Mouse (Mus musculus) liver, embryonic 14.5 days (tissue): ENCODE results near the gene Rexo4. TPM values are rescaled to one million over a fixed set of nuclear protein-coding genes. Genes with fewer than 3 reads are reported as not detected.

Experiments
- ATAC-seq: fragments of 200-750 bp; cut with Nextera tagmentation; 2 replicates; pipeline ENCODE4 v1.8.0; 2017; ENCODE audit warnings: moderate number of reproducible peaks, mild to moderate bottlenecking, moderate library complexity; ENCODE audit not compliant: insufficient read depth
- DNase-seq, 3 experiments: peaks; one replicate each; pipeline ENCODE4 v3.0.0-alpha.2; 2012 to 2013; ENCODE audit warnings: low read depth in 3 of 3, low spot score in 3 of 3
- H3K27ac ChIP-seq: fragments of 300-500 bp; sonication (generic); 2 replicates; pipeline ENCODE4 v1.5.1; 2014; ENCODE audit warnings: moderate library complexity, mild to moderate bottlenecking, control low read depth, inconsistent platforms
- H3K27me3 ChIP-seq: fragments of 300-500 bp; sonication (generic); 2 replicates; pipeline ENCODE4 v1.6.1; 2014; ENCODE audit warnings: mild to moderate bottlenecking, low read length, moderate library complexity; ENCODE audit not compliant: control insufficient read depth, insufficient read depth
- H3K36me3 ChIP-seq: fragments of 300-500 bp; sonication (generic); replicated peaks from 2 replicates; pipeline ENCODE4 v1.6.1; 2014; ENCODE audit warnings: low read depth; ENCODE audit not compliant: control insufficient read depth, insufficient read depth
- H3K4me1 ChIP-seq, 2 experiments: fragments of 200-500 bp in 1 of 2; fragments of 300-500 bp in 1 of 2; sonication (generic) in 1 of 2; replicated peaks; 2 replicates each; pipeline ENCODE4 v1.6.1; 2012 to 2014; ENCODE audit warnings: antibody characterized with exemption in 1 of 2, inconsistent platforms in 1 of 2, low read length in 1 of 2; ENCODE audit not compliant: control insufficient read depth in 2 of 2, insufficient read depth in 2 of 2
- H3K4me2 ChIP-seq: fragments of 300-500 bp; sonication (generic); 2 replicates; pipeline ENCODE4 v1.6.1; 2014; ENCODE audit warnings: low read depth, mild to moderate bottlenecking, control low read depth, moderate library complexity
- H3K4me3 ChIP-seq, 2 experiments: fragments of 200-500 bp in 1 of 2; fragments of 300-500 bp in 1 of 2; sonication (generic) in 1 of 2; 2 replicates each; pipeline ENCODE4 v1.5.1; 2012 to 2014; ENCODE audit warnings: low read depth in 2 of 2, low read length in 2 of 2, mild to moderate bottlenecking in 2 of 2, control low read depth in 1 of 2, inconsistent platforms in 1 of 2, moderate library complexity in 1 of 2; ENCODE audit not compliant: insufficient read depth in 1 of 2
- H3K9ac ChIP-seq: fragments of 300-500 bp; sonication (generic); replicated peaks from 2 replicates; pipeline ENCODE4 v1.6.1; 2014; ENCODE audit warnings: mild to moderate bottlenecking, control low read depth, moderate library complexity
- H3K9me3 ChIP-seq: fragments of 300-500 bp; sonication (generic); 2 replicates; pipeline ENCODE4 v1.6.1; 2016; ENCODE audit warnings: low read length, mixed read lengths; ENCODE audit not compliant: control insufficient read depth
- CTCF ChIP-seq: IDR thresholded peaks from 2 replicates; pipeline ENCODE4 v1.5.1; 2016; ENCODE audit warnings: antibody characterized with exemption, low read depth, control low read depth
- EP300 ChIP-seq: IDR thresholded peaks from 2 replicates; pipeline ENCODE4 v1.6.1; 2016; ENCODE audit warnings: antibody characterized with exemption, low read depth
- WGBS: fragments of 180-500 bp; shearing (Covaris S2); extraction: QIAGEN DNeasy Blood & Tissue Kit; methylation state at CpG from one replicate; pipeline ENCODE4 v1.1.7; 2014; ENCODE audit not compliant: insufficient replicate concordance; 5-methylcytosine and 5-hydroxymethylcytosine counted together
- polyA plus RNA-seq, 2 experiments: library from polyadenylated mRNA; depleted of rRNA in 1 of 2; stranded (reverse) in 1 of 2; unstranded in 1 of 2; fragments of >200 nt; fragmentation: Nextera tagmentation in 1 of 2; extraction: Ambion mirVana in 1 of 2; gene quantifications; 2 replicates each; pipeline versions ENCODE4 v1.2.1 to v1.2.3; 2012 to 2014

The Rexo4 gene
- polyA plus RNA-seq, 2 experiments: 18.0 to 18.6 TPM

DNA sequence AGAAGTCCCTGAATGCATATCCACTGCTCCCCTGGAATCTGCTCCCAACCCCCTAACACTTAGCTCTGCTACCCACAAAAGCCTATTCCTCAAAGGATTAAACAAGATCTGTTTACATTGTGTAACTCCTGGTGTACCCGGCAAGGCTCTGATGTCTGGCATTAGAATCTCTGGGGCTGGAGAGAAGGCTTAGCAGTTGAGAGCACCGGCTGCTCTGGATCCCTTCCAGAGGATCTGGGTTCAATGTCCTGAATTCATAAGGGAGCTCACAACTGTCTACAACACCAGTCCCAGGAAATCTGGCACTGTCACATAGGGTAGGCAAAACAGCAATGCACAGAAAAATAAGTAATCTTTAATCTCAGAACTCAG lies 6.7 kb downstream of the Rexo4 start:
- peaks cover 0 to 15% of the 10 kb centered on the region in 2 experiments; a peak in 3 of 4 replicates for H3K4me1 ChIP-seq
- no peak overlapping the region for H3K9ac ChIP-seq
- peak; percentile 36; the same call in 1 of the 2 replicates for ATAC-seq
- no peak for TF ChIP-seq EP300
- TF ChIP-seq CTCF: no peak
- H3K4me3 ChIP-seq: no peak overlapping the region
- WGBS: 76% methylated on average over 2 of the region's 2 CpGs
- H3K9me3 ChIP-seq: no peaks in the 10 kb centered on the region
- DNase-seq: no peak
- H3K27me3 ChIP-seq: no peaks in the 10 kb centered on the region
- H3K27ac ChIP-seq: no peak overlapping the region
- H3K36me3 ChIP-seq: peaks cover 65% of the 10 kb centered on the region
- H3K4me2 ChIP-seq: no peak overlapping the region

GRCm38 (mm10) chr2:26956811-26957487 lies 7.2 kb downstream of the Rexo4 start:
- DNase-seq: no peak
- no peak overlapping the region for H3K27ac ChIP-seq
- H3K9ac ChIP-seq: no peak overlapping the region
- WGBS: 80% methylated on average over 12 of the region's 12 CpGs
- no peak overlapping the region for H3K4me3 ChIP-seq
- no peak overlapping the region for H3K4me2 ChIP-seq
- H3K9me3 ChIP-seq: no peaks in the 10 kb centered on the region
- H3K27me3 ChIP-seq: no peaks in the 10 kb centered on the region
- no peak for TF ChIP-seq CTCF
- no peak for TF ChIP-seq EP300
- peaks cover 0 to 10% of the 10 kb centered on the region in 2 experiments; a peak in 3 of 4 replicates for H3K4me1 ChIP-seq
- ATAC-seq: peak; percentile 66
- H3K36me3 ChIP-seq: peaks cover 65% of the 10 kb centered on the region

- TF ChIP-seq CTCF (no peak), EP300 (no peak)
- no peak overlapping the region for H3K4me3 ChIP-seq
- DNase-seq (no peak), ATAC-seq (no peak)
- H3K9ac ChIP-seq: no peak overlapping the region
- WGBS: 83% methylated on average over 2 of the region's 2 CpGs
- no peak overlapping the region for H3K4me2 ChIP-seq
- peaks cover 55% of the 10 kb centered on the region for H3K36me3 ChIP-seq
- no peaks in the 10 kb centered on the region for H3K9me3 ChIP-seq
- H3K27me3 ChIP-seq: no peaks in the 10 kb centered on the region
- no peak overlapping the region for H3K27ac ChIP-seq
- H3K4me1 ChIP-seq: peaks cover 0 to 8% of the 10 kb centered on the region in 2 experiments; a peak in 1 of 4 replicates
Measured at GRCm38 (mm10) chr2:26954735-26955395, 9.3 kb downstream of the Rexo4 start.

DNA sequence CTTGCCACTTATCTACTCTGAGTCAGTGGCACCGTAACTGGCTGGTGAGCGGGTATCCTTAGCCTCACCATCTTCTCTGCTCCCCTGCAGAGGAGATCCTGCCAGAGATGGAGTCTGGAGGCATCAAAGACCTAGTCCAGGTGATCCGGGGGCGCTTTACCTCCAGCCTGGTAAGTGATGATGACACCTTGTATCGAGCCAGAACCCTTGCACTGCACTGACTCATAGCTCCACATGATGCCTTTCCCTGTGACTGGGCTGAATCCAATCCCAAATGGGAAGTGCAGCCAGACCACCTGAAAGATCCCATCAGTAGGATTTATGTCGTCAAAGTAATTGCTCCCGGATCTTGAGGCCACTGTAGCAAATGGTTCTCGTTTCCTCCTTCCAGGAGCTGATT lies 11.3 kb downstream of the Rexo4 start:
- H3K4me3 ChIP-seq: no peak overlapping the region
- no peak for DNase-seq
- peaks cover 0 to 6% of the 10 kb centered on the region in 2 experiments; a peak in 1 of 4 replicates for H3K4me1 ChIP-seq
- no peak overlapping the region for H3K4me2 ChIP-seq
- no peak for ATAC-seq
- H3K27me3 ChIP-seq: no peaks in the 10 kb centered on the region
- H3K27ac ChIP-seq: no peak overlapping the region
- TF ChIP-seq CTCF: no peak
- WGBS: 82% methylated on average over 8 of the region's 8 CpGs
- no peaks in the 10 kb centered on the region for H3K9me3 ChIP-seq
- H3K9ac ChIP-seq: no peak overlapping the region
- H3K36me3 ChIP-seq: peaks cover 41% of the 10 kb centered on the region

- no peak overlapping the region for H3K9ac ChIP-seq
- DNase-seq (no peak), ATAC-seq (no peak)
- no peak for TF ChIP-seq EP300
- no peak for TF ChIP-seq CTCF
- H3K36me3 ChIP-seq: peaks cover 34% of the 10 kb centered on the region
- no peak overlapping the region for H3K4me3 ChIP-seq
- no peak overlapping the region for H3K4me2 ChIP-seq
- H3K27me3 ChIP-seq: no peaks in the 10 kb centered on the region
- H3K4me1 ChIP-seq: peaks cover 0 to 2% of the 10 kb centered on the region in 2 experiments; a peak in 1 of 4 replicates
- no peaks in the 10 kb centered on the region for H3K9me3 ChIP-seq
- 77% methylated on average over 4 of the region's 4 CpGs for WGBS
- no peak overlapping the region for H3K27ac ChIP-seq
Measured at GRCm38 (mm10) chr2:26952193-26952592, 12.0 kb downstream of the Rexo4 start.
